Mouse (Mus musculus) lung, adult 2 months (tissue): ENCODE results near the gene Scp2. TPM values are rescaled to one million over a fixed set of nuclear protein-coding genes. Genes with fewer than 3 reads are reported as not detected.

ENCODE experiments used
- DNase-seq: peaks from one replicate; pipeline ENCODE4 v3.0.0; 2022
- H3K4me1 ChIP-seq: fragments of 200-500 bp; 2 replicates; pipeline ENCODE4 v1.6.1; 2011; ENCODE audit warnings: low read length; ENCODE audit not compliant: control insufficient read depth, insufficient read depth
- H3K4me3 ChIP-seq: fragments of 200-500 bp; replicated peaks from 2 replicates; pipeline ENCODE3; 2011; ENCODE audit warnings: low read depth, mild to moderate bottlenecking, control low read depth, low read length; ENCODE audit errors: extremely low read depth
- CTCF ChIP-seq: fragments of 200-500 bp; IDR thresholded peaks from 2 replicates; pipeline ENCODE4 v1.5.1; 2011; ENCODE audit warnings: mild to moderate bottlenecking, low read length, control low read depth; ENCODE audit not compliant: insufficient read depth
- POLR2A ChIP-seq: fragments of 200-500 bp; IDR thresholded peaks from 2 replicates; pipeline ENCODE4 v1.6.1; 2011; ENCODE audit warnings: low read depth, mild to moderate bottlenecking, control low read depth, low read length, borderline replicate concordance; ENCODE audit errors: extremely low read depth
- WGBS: fragments of 180-500 bp; shearing (Covaris S2); methylation state at CpG from one replicate; pipeline ENCODE4 v1.1.7; 2018; 5-methylcytosine and 5-hydroxymethylcytosine counted together
- polyA plus RNA-seq: library from polyadenylated mRNA; depleted of rRNA; stranded (reverse); fragments of >200 nt; gene quantifications from 2 replicates; pipeline ENCODE4 v1.2.3, GENCODE M21; 2012

The Scp2 gene
- polyA plus RNA-seq, 1 experiment, result 185 TPM

DNA sequence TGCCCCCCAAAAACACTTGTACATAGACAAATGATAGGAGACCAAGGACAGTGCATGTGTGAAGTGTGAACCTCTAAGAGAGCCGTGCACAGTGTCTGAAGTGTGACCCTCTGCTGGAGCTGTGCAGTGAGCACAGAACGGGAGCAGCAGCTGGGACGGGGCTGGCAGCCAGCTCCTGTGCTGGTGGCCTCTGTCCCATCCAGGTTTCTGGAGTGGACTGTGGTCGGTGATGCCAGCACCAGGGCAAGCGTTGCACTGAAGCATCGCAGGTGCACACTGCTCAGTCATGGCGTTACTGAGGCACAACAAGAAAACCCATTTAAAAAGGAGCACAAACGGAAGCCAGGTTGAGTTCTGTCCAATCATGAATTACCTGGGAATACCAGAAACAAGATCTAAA lies 98.7 kb downstream of the Scp2 start:
- Histone ChIP-seq H3K4me3 (no peak overlapping the region), H3K4me1 (no peaks in the 10 kb centered on the region)
- DNase-seq, result no peak
- TF ChIP-seq POLR2A (no peak), CTCF (no peak)
- WGBS, result 74% methylated on average over 8 of the region's 8 CpGs

- Histone ChIP-seq H3K4me3 (no peak overlapping the region), H3K4me1 (no peaks in the 10 kb centered on the region)
- TF ChIP-seq POLR2A, result no peak
- TF ChIP-seq CTCF, result no peak
- 78% methylated on average over 19 of the region's 19 CpGs for WGBS
- no peak for DNase-seq
Measured at GRCm38 (mm10) chr4:108045136-108046107, 99.4 kb downstream of the Scp2 start.

DNA sequence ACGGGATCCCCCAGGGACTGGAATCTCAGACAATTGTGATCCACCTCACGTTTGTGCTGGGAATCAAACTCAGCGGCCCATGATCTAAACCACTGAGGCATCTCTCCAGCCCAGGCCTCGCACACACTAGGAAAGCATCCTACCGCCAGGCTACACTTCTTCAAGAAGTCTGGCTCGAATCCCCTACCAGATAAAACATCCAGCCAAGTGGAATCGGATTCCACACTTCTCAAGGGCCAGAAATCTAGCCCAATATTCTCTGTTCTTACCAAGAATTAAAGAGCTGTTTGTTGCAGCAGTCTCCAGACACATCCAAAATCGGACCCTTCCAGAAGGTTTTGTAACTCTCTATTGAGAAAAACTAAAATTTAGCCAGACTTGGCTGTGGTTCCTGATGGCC lies 107.8 kb downstream of the Scp2 start:
- TF ChIP-seq CTCF (no peak), POLR2A (no peak)
- DNase-seq, result no peak
- no peak overlapping the region for H3K4me3 ChIP-seq
- H3K4me1 ChIP-seq, result peaks cover 2% of the 10 kb centered on the region; the same call in 1 of the 2 replicates
- WGBS, result 70% methylated on average over 8 of the region's 8 CpGs

DNA sequence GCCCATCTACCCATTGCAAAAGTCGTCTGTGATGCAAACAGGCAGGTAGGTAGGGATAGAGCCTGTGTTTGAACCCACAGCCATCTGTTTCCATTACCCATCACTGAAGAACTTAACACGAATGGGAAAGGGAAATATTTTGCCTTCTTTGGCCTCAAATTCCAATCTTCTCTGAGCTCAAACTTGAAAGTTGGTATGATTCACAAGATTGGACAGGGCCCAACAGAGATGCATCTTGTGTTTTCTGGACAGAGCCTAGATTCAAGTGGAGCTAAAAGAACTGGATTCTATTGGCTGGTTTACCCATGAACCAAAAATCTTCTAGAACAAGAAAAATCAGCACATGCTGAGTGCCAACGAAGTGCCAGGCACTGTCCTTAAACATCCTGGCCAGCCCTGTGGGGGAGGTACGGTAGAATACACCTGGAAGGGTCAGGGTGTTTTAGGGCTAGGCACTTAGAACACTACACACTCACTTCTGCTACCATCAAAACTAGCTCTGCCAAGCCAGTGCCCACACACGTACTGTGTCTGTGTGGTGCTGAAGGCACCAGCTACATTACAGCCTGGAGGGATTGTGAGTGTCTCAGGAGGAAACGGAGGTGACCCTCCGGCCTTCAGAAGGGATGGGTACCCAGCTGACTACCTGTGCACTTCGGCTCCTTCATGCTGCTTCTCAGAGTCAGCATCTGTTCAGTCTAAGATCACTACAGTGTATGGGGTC lies 111.6 kb downstream of the Scp2 start:
- Histone ChIP-seq H3K4me1 (peaks cover 8% of the 10 kb centered on the region), H3K4me3 (no peak overlapping the region)
- no peak for TF ChIP-seq CTCF
- no peak for TF ChIP-seq POLR2A
- 82% methylated on average over 8 of the region's 8 CpGs for WGBS
- DNase-seq, result no peak

- WGBS, result 47% methylated on average over 11 of the region's 11 CpGs
- no peak for TF ChIP-seq POLR2A
- no peak for DNase-seq
- peak overlapping the region; percentile 66 for H3K4me3 ChIP-seq
- H3K4me1 ChIP-seq, result peaks cover 8% of the 10 kb centered on the region
Measured at GRCm38 (mm10) chr4:108032352-108032849, 112.4 kb downstream of the Scp2 start.

DNA sequence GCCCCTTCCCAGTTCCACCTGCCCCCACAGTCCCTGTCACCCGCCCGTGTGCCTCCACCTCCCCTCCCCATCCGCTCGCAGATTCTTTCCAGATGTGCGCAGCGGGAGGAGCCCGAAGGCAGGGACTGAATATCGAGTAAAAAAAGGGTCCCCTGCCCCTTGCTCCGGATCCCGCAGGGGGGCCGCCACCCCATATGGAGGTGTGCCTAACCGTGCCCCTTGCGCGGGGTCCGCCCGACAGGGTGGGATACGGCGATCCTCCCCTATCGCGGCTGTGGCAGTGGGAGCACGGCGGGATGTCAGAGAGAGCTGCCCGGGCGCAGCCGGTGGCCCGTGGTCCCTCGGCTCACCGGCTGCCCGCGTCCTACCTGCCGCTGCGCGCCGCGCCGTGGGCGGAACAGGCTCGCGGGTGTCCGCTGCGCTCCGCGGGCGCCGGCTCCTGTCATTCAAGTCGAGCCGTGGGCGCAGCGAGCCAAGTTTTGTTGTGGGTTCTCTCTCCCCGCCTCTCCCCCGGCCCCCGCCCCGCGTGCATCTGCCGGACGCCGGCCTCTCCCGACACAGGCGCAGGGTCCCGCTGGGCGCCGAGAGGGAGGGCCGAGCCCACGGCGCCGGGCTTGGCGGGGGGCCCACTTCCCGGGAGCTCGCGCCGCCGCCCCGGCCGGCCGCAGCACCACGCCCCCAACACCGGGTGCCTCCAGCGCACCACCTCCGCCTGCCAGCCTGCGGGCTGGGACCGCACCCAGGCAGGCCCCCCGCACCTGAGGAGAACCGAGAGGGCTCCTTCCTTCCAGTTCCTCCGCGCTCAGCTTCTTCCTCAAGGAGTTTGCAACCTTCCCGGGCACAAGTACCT lies 113.1 kb downstream of the Scp2 start:
- DNase-seq, result peak; percentile 43
- H3K4me1 ChIP-seq, result peaks cover 8% of the 10 kb centered on the region
- under 1% methylated on average over 79 of the region's 86 CpGs for WGBS
- peak overlapping the region; percentile 66 for H3K4me3 ChIP-seq
- no peak for TF ChIP-seq POLR2A
- TF ChIP-seq CTCF, result no peak

GRCm38 (mm10) chr4:108030888-108031501 lies 113.8 kb downstream of the Scp2 start:
- DNase-seq, result no peak
- 11% methylated on average over 22 of the region's 22 CpGs for WGBS
- H3K4me1 ChIP-seq, result peaks cover 8% of the 10 kb centered on the region
- peak overlapping the region; percentile 66 for H3K4me3 ChIP-seq
- 0 out of 2 replicates have a peak, but pooled peaks have one; percentile 6 for TF ChIP-seq POLR2A
- no peak for TF ChIP-seq CTCF

DNA sequence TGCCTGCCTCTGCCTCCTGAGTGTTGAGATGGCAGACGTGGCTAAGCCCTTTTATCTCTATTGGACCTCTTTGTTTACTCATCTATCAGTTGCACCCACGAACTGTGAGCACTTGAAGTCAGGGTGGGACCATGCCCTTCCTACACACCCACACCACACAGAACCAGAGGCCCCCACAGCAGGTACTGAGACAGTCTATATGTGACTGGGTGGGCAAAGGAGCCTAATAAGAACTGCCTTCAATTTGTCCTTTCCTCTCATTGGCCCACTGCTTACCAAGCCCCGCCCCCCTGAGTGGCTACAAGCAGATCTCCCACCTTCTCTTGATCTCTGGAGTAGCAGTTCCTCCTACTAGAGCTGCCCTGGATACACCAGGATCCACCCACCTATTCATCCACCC lies 118.6 kb downstream of the Scp2 start:
- 32% methylated on average over 3 of the region's 3 CpGs for WGBS
- Histone ChIP-seq H3K4me3 (no peak overlapping the region), H3K4me1 (peaks cover 2% of the 10 kb centered on the region)
- no peak for TF ChIP-seq POLR2A
- no peak for TF ChIP-seq CTCF
- no peak for DNase-seq
